Mouse (Mus musculus) C2C12 (cell line): ENCODE data around the gene Chrna4.

ENCODE experiments used
- CEBPB ChIP-seq: IDR thresholded peaks from one replicate; pipeline ENCODE4 v1.6.1; 2011; ENCODE audit warnings: low read depth, mild to moderate bottlenecking, control low read depth, moderate library complexity
- CTCF ChIP-seq: IDR thresholded peaks from one replicate; pipeline ENCODE4 v1.5.1; 2011; ENCODE audit not compliant: control insufficient read depth, insufficient read depth, insufficient read length
- MAX ChIP-seq: IDR thresholded peaks from one replicate; pipeline ENCODE4 v1.6.1; 2011; ENCODE audit warnings: mild to moderate bottlenecking, control low read depth
- MYOD1 ChIP-seq: IDR thresholded peaks from one replicate; pipeline ENCODE4 v1.6.1; 2011; ENCODE audit warnings: low read depth; ENCODE audit not compliant: control insufficient read depth, insufficient read length
- MYOG ChIP-seq: IDR thresholded peaks from one replicate; pipeline ENCODE4 v1.6.1; 2011; ENCODE audit not compliant: control insufficient read depth, insufficient read length; ENCODE audit errors: extremely low read depth
- USF1 ChIP-seq: IDR thresholded peaks from one replicate; pipeline ENCODE4 v1.6.1; 2011; ENCODE audit warnings: low read depth, mild to moderate bottlenecking, control low read depth, moderate library complexity

DNA sequence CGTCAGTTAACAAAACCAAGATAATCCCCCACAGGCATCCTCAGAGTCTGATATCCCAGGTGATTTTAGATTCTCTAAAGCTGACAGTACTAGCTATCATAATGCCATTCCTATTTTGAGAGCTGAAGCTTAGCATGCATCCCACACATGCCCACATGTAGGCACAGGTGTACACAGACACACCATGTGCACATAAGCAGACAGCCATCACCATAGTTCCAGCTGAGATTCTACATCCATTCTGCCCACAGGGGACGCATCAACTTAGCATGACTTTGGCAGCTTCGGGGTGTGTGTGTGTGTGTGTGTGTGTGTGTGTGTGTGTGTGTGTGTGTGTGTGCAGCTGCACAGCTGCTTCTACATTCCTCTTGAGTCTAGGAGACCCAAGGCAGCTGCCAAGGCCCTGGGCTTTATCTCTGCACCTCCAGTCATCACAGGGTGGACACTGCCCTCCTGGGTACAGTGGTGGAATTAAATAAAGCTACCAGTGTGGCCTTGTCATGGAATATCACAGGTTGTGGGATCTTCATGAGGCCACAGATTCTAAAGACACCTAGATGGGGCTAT, 54.9 kb downstream of the Chrna4 start:
- TF ChIP-seq CTCF (no peak), USF1 (no peak), MAX (no peak), MYOD1 (no peak), CEBPB (no peak), MYOG (no peak)
